Mouse (Mus musculus): ENCODE measurements around the gene Limd1. TPM values are rescaled to one million over a fixed set of nuclear protein-coding genes. Genes with fewer than 3 reads are reported as not detected.

Limd1 gene
- polyA plus RNA-seq, 1 experiment from 2014 or later = 16.2 TPM

DNA sequence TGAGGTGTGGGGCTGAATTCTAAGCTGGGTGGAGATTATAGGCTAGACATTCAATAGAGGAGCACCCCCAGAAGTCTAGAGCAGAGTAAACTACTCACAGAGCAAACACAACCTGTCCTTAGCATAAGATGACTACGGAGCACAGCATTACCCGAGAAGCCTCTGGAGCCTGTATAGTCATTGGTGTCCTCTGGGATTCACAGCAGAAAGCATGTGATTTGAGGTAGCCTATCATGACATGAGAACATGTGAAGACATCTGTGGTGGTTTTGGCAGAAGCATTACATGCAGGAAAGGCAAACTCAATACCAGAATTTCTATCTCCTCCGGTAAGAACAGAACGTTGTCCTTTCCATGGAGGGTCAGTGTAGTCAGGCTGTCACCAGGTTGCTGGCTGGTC, 7.1 kb downstream of the Limd1 start:
- Histone ChIP-seq H3K4me3 (no peak overlapping the region), H3K4me2 (no peak overlapping the region), H3K9me3 (no peaks in the 10 kb centered on the region), H3K27ac (replicated peaks) (no peak overlapping the region), H3K4me1 (replicated peaks) (peaks cover 56% of the 10 kb centered on the region), H3K27me3 (no peaks in the 10 kb centered on the region), H3K9ac (no peak overlapping the region), H3K36me3 (no peaks in the 10 kb centered on the region; the same call in 1 of the 2 replicates)
- no peak for ATAC-seq (ENCODE audit: low read depth)
- 91% methylated on average over 4 of the region's 4 CpGs for WGBS

DNA sequence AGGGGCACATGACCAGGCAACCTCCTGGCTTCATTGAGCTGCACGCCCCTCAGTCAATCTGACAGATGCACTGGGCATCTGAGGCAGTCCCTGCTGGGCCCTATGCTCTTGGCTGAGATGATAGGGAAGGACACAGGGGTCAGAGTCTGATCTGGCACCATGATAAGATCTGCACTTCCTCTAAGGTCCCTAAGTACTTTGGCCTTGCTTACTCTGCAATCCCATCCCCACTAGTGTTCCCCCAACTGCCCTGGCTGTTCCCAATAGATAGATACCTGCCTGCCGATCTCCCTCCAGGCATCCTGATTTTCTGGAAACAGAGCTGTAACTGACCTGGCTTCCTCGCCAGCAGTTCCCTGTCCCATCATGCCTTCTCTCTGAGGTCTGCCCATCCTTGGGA, 8.1 kb downstream of the Limd1 start:
- H3K9ac ChIP-seq = no peak overlapping the region
- ATAC-seq (ENCODE audit: low read depth) = no peak
- H3K27ac ChIP-seq (replicated peaks) = no peak overlapping the region
- 75% methylated on average over 3 of the region's 3 CpGs for WGBS
- peaks cover 53% of the 10 kb centered on the region for H3K4me1 ChIP-seq (replicated peaks)
- H3K27me3 ChIP-seq = no peaks in the 10 kb centered on the region
- no peaks in the 10 kb centered on the region; the same call in 1 of the 2 replicates for H3K36me3 ChIP-seq
- no peaks in the 10 kb centered on the region for H3K9me3 ChIP-seq
- no peak overlapping the region for H3K4me3 ChIP-seq
- no peak overlapping the region for H3K4me2 ChIP-seq

DNA sequence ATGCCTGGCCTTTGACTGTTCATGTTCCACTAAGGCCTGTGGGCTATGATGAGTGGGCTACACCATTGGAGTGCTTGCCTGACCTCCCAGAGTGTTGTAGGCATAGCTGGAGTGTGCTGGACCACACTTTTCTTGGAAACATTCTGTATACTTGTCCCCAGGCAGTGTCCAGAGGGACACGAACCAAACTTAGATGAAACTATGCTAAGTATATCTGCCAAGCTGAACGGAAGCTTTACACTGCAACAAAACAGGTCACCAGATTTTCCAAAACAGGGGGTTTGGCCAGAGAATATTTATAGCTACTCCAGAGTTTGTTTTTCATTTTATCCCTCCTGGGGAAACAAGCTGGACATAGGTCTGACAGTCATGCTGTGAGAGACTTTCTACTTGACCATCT, 10.6 kb downstream of the Limd1 start:
- WGBS = 76% methylated on average over 2 of the region's 2 CpGs
- H3K27ac ChIP-seq (replicated peaks) = no peak overlapping the region

DNA sequence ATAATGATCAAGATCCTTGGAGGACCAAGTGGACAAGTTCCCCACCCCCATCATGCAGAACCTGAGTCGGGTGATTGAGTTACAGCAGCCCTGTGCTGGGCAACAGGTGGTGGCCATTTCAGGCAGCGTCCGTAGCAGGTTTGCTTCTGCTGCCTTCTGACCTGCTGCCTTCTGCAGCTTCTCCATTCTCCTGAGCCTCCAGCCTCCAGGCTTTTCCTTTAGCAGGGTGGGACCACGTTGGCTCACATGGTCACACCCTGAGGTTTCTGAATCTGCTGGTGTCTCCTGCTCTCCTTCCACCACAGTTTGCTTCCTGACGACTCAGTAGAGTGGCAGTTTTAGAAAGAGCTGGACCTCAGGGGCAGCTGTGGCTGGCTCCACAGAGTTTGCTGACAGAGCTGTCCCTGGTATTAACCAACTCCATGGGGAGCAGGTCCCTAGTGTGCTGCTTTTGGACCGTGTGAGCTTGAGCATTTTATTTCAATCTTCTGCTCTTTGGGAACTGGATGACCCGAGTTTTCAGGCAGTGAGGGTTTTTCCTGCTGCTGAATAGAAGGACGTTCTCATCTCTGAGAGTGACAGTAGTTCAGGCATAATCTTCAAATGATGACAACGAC, 11.3 kb downstream of the Limd1 start:
- Histone ChIP-seq H3K27me3 (no peaks in the 10 kb centered on the region), H3K9ac (no peak overlapping the region), H3K9me3 (no peaks in the 10 kb centered on the region), H3K27ac (replicated peaks) (no peak overlapping the region), H3K4me1 (replicated peaks) (peaks cover 40% of the 10 kb centered on the region), H3K4me3 (no peak overlapping the region), H3K36me3 (no peaks in the 10 kb centered on the region; the same call in 1 of the 2 replicates), H3K4me2 (no peak overlapping the region)
- ATAC-seq (ENCODE audit: low read depth) = no peak
- 74% methylated on average over 9 of the region's 9 CpGs for WGBS

More for the DNA sequence above, 10.6 kb downstream of the Limd1 start:
- Histone ChIP-seq H3K9me3 (no peaks in the 10 kb centered on the region), H3K9ac (no peak overlapping the region), H3K4me3 (no peak overlapping the region), H3K4me2 (no peak overlapping the region), H3K27me3 (no peaks in the 10 kb centered on the region), H3K4me1 (replicated peaks) (peaks cover 41% of the 10 kb centered on the region), H3K36me3 (no peaks in the 10 kb centered on the region; the same call in 1 of the 2 replicates)
- no peak for ATAC-seq (ENCODE audit: low read depth)

DNA sequence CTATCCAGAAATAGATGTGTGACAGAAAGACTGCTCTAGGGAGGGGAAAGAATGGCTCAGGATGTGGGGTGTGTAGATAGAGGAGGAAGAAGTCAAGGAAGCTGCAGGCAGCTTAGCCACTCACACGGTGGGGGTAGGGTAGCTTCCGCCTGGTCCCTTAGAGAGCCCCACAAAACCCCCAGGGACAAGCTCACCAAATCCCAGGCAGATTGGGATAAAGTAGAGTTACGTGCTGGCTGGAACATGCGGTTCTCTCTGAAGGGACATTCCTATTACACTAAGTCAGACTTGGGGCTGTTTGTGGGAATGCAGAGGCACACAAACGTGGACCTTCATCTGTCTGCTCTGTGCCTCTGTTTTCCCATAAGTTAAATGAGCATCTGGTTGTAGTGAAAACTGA, 12.4 kb downstream of the Limd1 start:
- Histone ChIP-seq H3K36me3 (no peaks in the 10 kb centered on the region; the same call in 1 of the 2 replicates), H3K4me2 (no peak overlapping the region), H3K27ac (replicated peaks) (no peak overlapping the region), H3K4me1 (replicated peaks) (peaks cover 38% of the 10 kb centered on the region), H3K4me3 (no peak overlapping the region), H3K27me3 (no peaks in the 10 kb centered on the region), H3K9me3 (no peaks in the 10 kb centered on the region), H3K9ac (no peak overlapping the region)
- no peak for ATAC-seq (ENCODE audit: low read depth)
- 76% methylated on average over 5 of the region's 5 CpGs for WGBS

DNA sequence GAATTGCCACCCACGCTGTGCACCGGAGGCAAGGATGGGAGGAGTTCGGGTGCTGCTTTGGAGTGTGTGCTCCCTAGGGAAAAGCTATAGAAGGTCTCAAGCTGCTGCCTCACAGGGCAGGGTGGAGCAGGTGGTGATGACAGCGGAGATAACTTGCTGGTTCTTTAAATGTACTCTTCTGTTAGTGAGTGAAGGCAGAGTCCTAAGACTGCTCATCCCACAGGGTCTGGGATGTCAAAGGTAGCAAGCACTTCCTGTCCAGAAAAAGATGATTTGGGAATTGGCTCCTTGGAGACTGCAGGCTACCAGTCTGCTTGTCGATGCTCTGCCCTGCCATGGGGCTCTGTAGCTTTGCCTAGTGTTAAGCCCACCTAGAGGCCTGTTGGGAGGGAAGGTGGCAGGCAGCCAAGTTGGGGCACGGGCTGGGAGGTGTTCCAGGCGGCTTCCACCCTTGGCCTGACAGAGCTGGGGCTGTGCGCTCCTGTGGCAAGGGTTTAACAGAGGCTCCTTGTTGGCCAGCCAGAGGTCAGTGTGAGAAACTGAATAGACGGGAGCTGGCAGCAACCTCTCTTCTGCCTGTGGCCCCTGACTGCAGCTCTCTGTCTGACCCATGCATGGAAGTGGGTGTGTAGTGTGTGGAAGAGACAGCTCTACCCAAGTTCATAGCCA, 13.5 kb downstream of the Limd1 start:
- WGBS = 63% methylated on average over 9 of the region's 9 CpGs
- H3K4me2 ChIP-seq = no peak overlapping the region
- no peak overlapping the region for H3K4me3 ChIP-seq
- no peaks in the 10 kb centered on the region for H3K36me3 ChIP-seq
- peak; percentile 77 for ATAC-seq (ENCODE audit: low read depth)
- H3K4me1 ChIP-seq (replicated peaks) = peaks cover 42% of the 10 kb centered on the region
- H3K27me3 ChIP-seq = no peaks in the 10 kb centered on the region
- H3K9ac ChIP-seq = no peak overlapping the region
- H3K9me3 ChIP-seq = no peaks in the 10 kb centered on the region
- H3K27ac ChIP-seq (replicated peaks) = no peak overlapping the region; the same call in 1 of the 2 replicates

DNA sequence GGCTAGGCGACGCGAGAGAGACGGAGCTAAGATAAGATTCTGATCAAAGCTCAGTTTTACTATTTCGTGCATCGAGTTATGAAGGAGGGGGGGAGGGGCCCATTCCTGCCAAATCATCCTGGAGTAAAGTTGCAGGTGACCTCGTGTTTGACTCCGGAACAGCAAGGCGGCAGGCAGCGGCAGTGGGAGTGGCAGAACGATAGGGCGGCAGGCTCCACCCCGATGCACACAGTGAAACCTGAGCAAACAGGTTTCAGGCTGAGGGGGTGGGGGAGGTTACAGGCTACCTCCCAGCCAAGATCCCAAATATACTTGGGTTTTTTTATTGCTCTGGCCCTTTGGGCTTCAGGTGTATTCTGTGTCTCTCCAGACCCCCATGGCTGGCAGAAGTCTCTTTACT, 18.2 kb downstream of the Limd1 start:
- H3K4me3 ChIP-seq = no peak overlapping the region
- 19% methylated on average over 13 of the region's 13 CpGs for WGBS
- no peak overlapping the region for H3K27ac ChIP-seq (replicated peaks)
- H3K9me3 ChIP-seq = no peaks in the 10 kb centered on the region
- H3K9ac ChIP-seq = no peak overlapping the region
- H3K4me1 ChIP-seq (replicated peaks) = peaks cover 21% of the 10 kb centered on the region
- 0 out of 2 replicates have a peak, but pooled peaks cover 8% of the 10 kb centered on the region for H3K36me3 ChIP-seq
- H3K27me3 ChIP-seq = no peaks in the 10 kb centered on the region
- ATAC-seq (ENCODE audit: low read depth) = no peak
- no peak overlapping the region for H3K4me2 ChIP-seq

DNA sequence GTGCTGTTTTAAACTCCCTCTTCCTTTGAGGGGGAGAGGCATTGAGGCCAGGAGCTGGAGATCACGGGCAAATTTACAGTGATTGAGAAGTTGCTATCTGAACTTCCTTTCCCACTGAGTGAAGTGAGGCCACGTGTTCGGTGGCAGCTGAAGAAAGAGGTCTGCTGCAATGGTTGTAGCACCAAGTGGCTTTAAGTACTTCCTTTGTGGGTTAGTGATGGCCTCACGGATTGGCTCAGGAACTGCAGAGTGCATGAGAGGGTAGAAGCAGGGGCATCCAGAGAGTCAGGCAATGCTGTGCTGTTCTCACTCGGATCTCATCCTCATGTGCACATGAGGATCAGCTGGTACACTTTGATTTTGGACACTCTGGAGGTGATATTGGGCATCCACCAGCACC, 19.4 kb downstream of the Limd1 start:
- H3K36me3 ChIP-seq = peaks cover 15% of the 10 kb centered on the region; the same call in 1 of the 2 replicates
- H3K4me2 ChIP-seq = no peak overlapping the region
- no peaks in the 10 kb centered on the region for H3K9me3 ChIP-seq
- H3K27ac ChIP-seq (replicated peaks) = no peak overlapping the region
- H3K4me1 ChIP-seq (replicated peaks) = peaks cover 10% of the 10 kb centered on the region; the same call in 1 of the 2 replicates
- no peak for ATAC-seq (ENCODE audit: low read depth)
- no peak overlapping the region for H3K9ac ChIP-seq
- WGBS = 87% methylated on average over 5 of the region's 5 CpGs
- H3K27me3 ChIP-seq = no peaks in the 10 kb centered on the region
- H3K4me3 ChIP-seq = no peak overlapping the region

DNA sequence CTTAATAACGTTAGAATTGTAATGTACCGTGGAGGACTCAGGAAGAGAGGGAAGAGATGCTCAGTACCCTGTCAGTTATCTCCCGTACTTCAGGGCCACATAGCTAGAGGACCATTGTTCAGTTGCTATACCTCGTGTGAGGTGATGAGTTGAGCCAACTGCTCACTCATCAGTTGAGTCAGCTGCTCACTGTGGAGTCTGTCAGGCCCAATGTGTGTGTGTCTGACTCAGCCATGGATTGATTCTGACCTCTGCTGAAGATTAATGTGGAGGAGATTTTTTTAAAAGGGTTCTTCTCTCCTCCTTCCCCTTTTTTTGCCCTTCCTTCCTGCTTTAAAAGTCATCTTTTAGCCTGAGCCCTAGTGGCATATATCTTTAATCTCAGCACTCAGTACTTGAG, 22.0 kb downstream of the Limd1 start:
- H3K27ac ChIP-seq (replicated peaks) = no peak overlapping the region
- no peak overlapping the region for H3K4me2 ChIP-seq
- H3K4me1 ChIP-seq (replicated peaks) = peaks cover 10% of the 10 kb centered on the region; the same call in 1 of the 2 replicates
- WGBS = 92% methylated on average over 4 of the region's 4 CpGs
- no peak overlapping the region for H3K9ac ChIP-seq
- no peak for ATAC-seq (ENCODE audit: low read depth)
- H3K27me3 ChIP-seq = no peaks in the 10 kb centered on the region
- H3K36me3 ChIP-seq = peaks cover 19% of the 10 kb centered on the region; the same call in 1 of the 2 replicates
- no peaks in the 10 kb centered on the region for H3K9me3 ChIP-seq
- no peak overlapping the region for H3K4me3 ChIP-seq

DNA sequence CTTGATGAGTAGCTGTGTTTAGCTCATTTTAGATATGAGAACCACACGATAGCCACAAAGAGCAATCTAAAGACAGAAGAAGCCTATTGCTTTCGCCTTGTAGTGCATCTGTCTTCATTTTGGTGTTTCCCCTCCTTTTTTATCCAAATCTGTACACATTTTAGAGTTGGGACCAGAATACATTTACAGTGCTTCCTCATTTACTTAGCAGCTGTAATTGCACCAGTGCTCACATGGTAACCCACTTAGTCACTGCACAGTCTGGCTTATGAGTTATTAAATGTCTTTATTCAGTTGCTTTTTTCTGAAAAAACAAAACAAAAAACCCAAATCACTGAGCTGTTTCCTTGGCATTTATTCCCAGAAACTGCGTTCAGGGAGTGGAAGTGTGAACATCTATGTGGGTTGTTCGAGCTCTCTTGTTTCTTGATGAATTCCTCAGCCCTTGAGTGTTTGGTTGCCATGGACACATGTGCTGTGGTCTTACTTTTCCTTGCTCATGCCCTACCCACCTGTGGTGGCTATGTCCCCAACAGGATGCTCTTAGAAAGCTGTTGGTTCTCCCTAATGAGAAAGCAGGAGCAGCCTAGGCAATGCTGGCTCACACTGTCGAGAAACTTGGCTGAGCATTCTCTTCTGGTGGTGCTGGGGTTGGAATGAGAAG, 24.8 kb downstream of the Limd1 start:
- WGBS = 81% methylated on average over 5 of the region's 5 CpGs
- H3K4me2 ChIP-seq = no peak overlapping the region
- H3K9me3 ChIP-seq = no peaks in the 10 kb centered on the region
- H3K4me3 ChIP-seq = no peak overlapping the region
- H3K9ac ChIP-seq = no peak overlapping the region
- no peak for ATAC-seq (ENCODE audit: low read depth)
- H3K36me3 ChIP-seq = peaks cover 19% of the 10 kb centered on the region; the same call in 1 of the 2 replicates
- no peaks in the 10 kb centered on the region for H3K4me1 ChIP-seq (replicated peaks)
- H3K27me3 ChIP-seq = no peaks in the 10 kb centered on the region
- H3K27ac ChIP-seq (replicated peaks) = no peak overlapping the region

DNA sequence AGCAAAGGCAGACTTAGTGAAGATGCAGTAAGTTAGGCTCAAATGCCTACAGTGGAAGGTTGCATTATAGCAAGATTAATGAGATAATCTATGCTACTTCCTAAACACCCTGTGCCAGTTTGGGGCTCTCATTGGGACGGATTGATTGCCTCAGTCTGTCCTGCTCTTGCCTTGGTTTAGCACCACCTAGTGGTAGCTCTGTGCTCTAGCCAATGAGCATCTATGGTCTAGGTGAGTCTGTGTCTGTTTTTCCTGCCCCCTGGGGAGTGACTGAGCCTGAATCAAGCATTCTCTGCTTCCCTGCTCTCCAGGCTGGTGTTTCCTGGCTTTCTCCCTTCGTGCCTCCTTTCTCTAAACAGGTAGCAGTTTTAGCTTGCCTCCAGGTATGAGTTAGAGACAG, 25.8 kb downstream of the Limd1 start:
- no peak overlapping the region for H3K9ac ChIP-seq
- 10% methylated on average over 2 of the region's 2 CpGs for WGBS
- H3K36me3 ChIP-seq = peaks cover 19% of the 10 kb centered on the region; the same call in 1 of the 2 replicates
- no peak overlapping the region for H3K27ac ChIP-seq (replicated peaks)
- H3K4me1 ChIP-seq (replicated peaks) = no peaks in the 10 kb centered on the region
- no peak overlapping the region for H3K4me2 ChIP-seq
- peak; percentile 87 for ATAC-seq (ENCODE audit: low read depth)
- no peaks in the 10 kb centered on the region for H3K9me3 ChIP-seq
- H3K27me3 ChIP-seq = no peaks in the 10 kb centered on the region
- H3K4me3 ChIP-seq = no peak overlapping the region

DNA sequence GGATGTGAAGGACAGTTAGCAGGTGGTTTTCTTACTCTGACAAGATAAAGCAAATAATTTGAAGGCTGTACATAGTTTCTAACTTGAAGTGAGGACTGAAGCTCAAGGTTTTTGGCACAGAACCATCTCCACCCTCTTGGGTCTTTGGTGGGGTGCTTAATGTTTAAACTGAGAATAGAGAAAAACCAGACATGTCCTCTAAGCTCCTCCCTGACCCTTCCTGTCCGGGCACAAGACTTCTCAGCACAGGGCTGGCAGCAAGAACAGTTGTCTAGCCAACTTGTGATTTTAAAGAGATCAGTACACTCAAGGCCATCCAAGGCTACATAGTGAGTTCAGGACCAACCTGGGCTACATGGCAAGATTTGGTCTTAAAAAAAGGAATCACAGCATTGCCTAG, 27.1 kb downstream of the Limd1 start:
- H3K36me3 ChIP-seq = peaks cover 15% of the 10 kb centered on the region; the same call in 1 of the 2 replicates
- H3K9ac ChIP-seq = no peak overlapping the region
- no peaks in the 10 kb centered on the region for H3K9me3 ChIP-seq
- H3K4me2 ChIP-seq = no peak overlapping the region
- ATAC-seq (ENCODE audit: low read depth) = no peak
- H3K4me1 ChIP-seq (replicated peaks) = peaks cover 6% of the 10 kb centered on the region
- H3K4me3 ChIP-seq = no peak overlapping the region
- no peaks in the 10 kb centered on the region for H3K27me3 ChIP-seq
- WGBS = 89% methylated on average over 1 of the region's 1 CpGs
- no peak overlapping the region for H3K27ac ChIP-seq (replicated peaks)

Data from neural tube, embryonic 13.5 days (tissue).